Mouse (Mus musculus) hindbrain, embryonic 12.5 days (tissue): ENCODE measurements around the gene Arpc1a. TPM values are rescaled to one million over a fixed set of nuclear protein-coding genes. Genes with fewer than 3 reads are reported as not detected.
A peak's percentile ranks its signal among the peaks of the same experiment; 100 is the strongest.
"Not testable (repeated sequence)": the region's sequence is repeated elsewhere in the genome, so short reads cannot be mapped to it uniquely, and the experiment has no call there.

Source experiments
- ATAC-seq: fragments of 200-750 bp; cut with Nextera tagmentation; 2 replicates; pipeline ENCODE4 v1.8.0; 2017; ENCODE audit warnings: moderate TSS enrichment; ENCODE audit not compliant: low FRiP score
- H3K27ac ChIP-seq: fragments of 300-500 bp; sonication (generic); 2 replicates; pipeline ENCODE4 v1.5.1; 2016; ENCODE audit warnings: mild to moderate bottlenecking
- H3K27me3 ChIP-seq: fragments of 300-500 bp; sonication (generic); 2 replicates; pipeline ENCODE4 v1.6.1; 2016; ENCODE audit warnings: mild to moderate bottlenecking
- H3K36me3 ChIP-seq: fragments of 300-500 bp; sonication (generic); 2 replicates; pipeline ENCODE4 v1.6.1; 2016; ENCODE audit warnings: mild to moderate bottlenecking
- H3K4me1 ChIP-seq: fragments of 300-500 bp; sonication (generic); 2 replicates; pipeline ENCODE4 v1.6.1; 2016
- H3K4me2 ChIP-seq: fragments of 300-500 bp; sonication (generic); replicated peaks from 2 replicates; pipeline ENCODE4 v1.6.1; 2016; ENCODE audit warnings: mild to moderate bottlenecking
- H3K4me3 ChIP-seq: fragments of 300-500 bp; sonication (generic); 2 replicates; pipeline ENCODE4 v1.5.1; 2016; ENCODE audit warnings: mild to moderate bottlenecking
- H3K9ac ChIP-seq: fragments of 300-500 bp; sonication (generic); 2 replicates; pipeline ENCODE4 v1.6.1; 2016; ENCODE audit warnings: mild to moderate bottlenecking, moderate library complexity
- H3K9me3 ChIP-seq: fragments of 300-500 bp; sonication (generic); replicated peaks from 2 replicates; pipeline ENCODE4 v1.6.1; 2016; ENCODE audit warnings: mild to moderate bottlenecking
- WGBS: fragments of 180-500 bp; shearing (Covaris S2); methylation state at CpG from one replicate; pipeline ENCODE4 v1.1.7; 2016; 5-methylcytosine and 5-hydroxymethylcytosine counted together
- polyA plus RNA-seq: library from polyadenylated mRNA; unstranded; fragments of >200 nt; fragmentation: Nextera tagmentation; extraction: Ambion mirVana; gene quantifications from 2 replicates; pipeline ENCODE4 v1.2.1, GENCODE M21; 2016

Gene Arpc1a
- polyA plus RNA-seq, 1 experiment from 2014 or later = 191 TPM

DNA sequence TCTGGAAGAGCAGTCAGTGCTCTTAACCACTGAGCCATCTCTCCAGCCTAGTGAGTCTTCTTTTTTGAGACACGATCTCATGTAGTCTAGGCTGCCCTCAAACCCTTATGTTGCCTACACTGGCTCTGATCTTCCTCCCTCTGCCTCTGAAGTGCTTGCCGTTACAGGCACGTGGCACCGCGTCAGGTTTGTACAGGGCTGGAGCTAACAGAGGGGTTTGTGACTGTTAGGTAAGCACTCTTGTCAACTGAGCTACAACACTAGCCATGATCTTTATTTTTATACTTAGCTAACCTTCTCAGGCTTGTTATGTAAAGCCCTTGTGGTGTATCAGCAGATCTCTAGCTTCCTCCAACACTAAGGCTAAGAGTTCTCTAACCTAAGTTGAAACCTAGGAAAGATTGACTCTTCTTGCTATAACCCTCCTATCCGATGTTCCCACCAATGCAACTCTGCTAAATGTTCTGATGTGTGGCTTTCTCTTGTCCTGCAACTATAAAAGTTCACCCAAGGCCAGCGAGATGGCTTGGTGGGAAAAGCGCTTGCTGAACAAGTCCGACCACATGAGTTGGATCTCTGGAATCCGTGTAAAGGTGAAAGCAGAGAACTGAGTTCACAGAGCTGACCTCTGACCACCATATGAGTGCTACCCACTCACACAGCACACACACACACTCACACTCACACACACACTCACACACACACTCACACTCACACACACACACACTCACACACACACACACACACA is 1.6 kb upstream of the Arpc1a start:
- Histone ChIP-seq H3K4me3 (no peak overlapping the region), H3K27me3 (no peaks in the 10 kb centered on the region), H3K4me1 (peaks cover 13% of the 10 kb centered on the region), H3K27ac (no peak overlapping the region), H3K9ac (no peak overlapping the region), H3K4me2 (no peak overlapping the region), H3K36me3 (peaks cover 4% of the 10 kb centered on the region; the same call in 1 of the 2 replicates), H3K9me3 (no peaks in the 10 kb centered on the region)
- ATAC-seq = no peak
- 91% methylated on average over 10 of the region's 10 CpGs for WGBS

DNA sequence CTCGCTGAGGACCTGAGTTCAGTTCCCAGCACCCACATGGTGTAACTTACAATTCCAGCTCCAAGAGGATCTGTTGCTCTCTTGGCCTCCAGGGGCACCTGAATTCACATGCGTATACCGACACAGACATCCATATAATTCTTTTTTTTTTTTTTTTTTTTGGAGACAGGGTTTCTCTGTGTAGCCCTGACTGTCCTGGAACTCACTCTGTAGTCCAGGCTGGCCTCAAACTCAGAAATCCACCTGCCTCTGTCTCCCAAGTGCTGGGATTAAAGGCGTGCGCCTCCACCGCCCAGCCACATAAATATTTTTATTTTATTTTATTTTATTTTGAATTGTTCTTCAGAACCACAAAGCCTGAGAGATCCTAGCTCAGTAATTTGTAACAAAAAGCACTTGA is 429 bp upstream of the Arpc1a start:
- ATAC-seq = peak; percentile 55
- Histone ChIP-seq H3K27ac (peak overlapping the region; percentile 89), H3K4me2 (peak overlapping the region; percentile 90), H3K4me1 (peaks cover 13% of the 10 kb centered on the region), H3K9ac (peak overlapping the region; percentile 91), H3K4me3 (peak overlapping the region; percentile 79)
- H3K27me3 ChIP-seq, H3K36me3 ChIP-seq, H3K9me3 ChIP-seq: not testable (repeated sequence)
- WGBS = 57% methylated on average over 6 of the region's 6 CpGs

DNA sequence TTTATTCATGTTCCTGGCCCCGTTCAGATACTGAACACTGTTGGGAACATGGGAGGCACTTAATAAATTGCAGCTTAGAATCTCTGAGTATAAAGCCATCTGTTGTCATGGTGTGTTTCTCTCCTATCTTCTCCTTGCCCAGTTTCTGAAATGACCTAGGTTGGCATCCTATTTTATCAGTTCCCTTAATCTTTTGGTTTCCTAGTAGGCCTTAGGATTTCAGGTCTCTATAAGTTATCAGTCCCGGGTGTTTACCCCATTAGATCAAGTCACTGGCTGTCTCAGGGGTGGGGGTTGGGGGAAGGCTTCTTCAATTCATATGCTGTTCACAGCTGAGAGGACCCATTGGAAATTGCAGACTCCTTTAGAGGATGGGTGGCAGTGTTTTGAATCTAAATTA is 1.2 kb downstream of the Arpc1a start:
- no peak overlapping the region for H3K27ac ChIP-seq
- no peaks in the 10 kb centered on the region for H3K27me3 ChIP-seq
- 86% methylated on average over 2 of the region's 2 CpGs for WGBS
- no peak for ATAC-seq
- no peaks in the 10 kb centered on the region for H3K9me3 ChIP-seq
- peak overlapping the region; percentile 79 for H3K4me3 ChIP-seq
- peak overlapping the region; percentile 91 for H3K9ac ChIP-seq
- peaks cover 4% of the 10 kb centered on the region for H3K36me3 ChIP-seq
- H3K4me1 ChIP-seq = peaks cover 13% of the 10 kb centered on the region
- H3K4me2 ChIP-seq = peak overlapping the region; percentile 90

DNA sequence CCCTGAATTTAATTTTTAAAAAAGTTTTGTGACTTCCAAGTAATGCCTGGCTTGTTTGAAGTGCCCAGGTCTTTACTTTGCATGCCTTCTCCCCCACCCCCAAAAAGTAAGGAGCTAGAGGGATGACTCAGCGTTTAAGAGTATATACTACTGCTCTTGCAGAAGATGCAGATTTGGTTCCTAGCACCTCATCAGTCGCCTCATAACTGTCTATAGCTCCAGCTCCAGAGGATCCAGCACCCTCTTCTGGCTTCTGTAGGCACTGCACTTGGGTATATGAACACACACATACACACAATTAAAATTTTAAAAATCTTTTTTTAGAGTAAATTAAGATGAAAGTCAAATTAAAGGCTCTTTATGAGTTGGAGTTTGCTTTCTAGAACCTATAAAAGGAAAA is 4.6 kb downstream of the Arpc1a start:
- Histone ChIP-seq H3K36me3 (peaks cover 24% of the 10 kb centered on the region), H3K4me2 (no peak overlapping the region)
- WGBS = 96% methylated on average over 2 of the region's 2 CpGs

DNA sequence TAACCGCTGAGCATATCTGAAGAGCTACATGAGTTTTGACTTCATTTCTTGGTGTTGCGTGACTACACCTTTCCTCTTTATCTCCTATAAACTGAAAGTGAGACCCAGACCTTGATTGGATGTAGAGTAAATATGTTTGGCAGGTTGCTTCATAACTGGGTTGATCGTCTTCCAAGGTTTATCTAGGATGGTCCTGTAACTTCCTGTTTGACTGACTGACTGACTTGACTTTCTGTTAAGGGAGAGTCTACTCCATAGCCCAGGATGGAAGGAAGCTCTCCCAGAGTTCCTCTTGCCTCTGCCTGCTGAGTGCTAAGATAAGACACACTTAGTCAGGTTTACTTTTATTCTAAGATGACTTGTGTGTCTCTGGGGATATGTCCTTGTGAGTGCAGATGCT is 6.2 kb downstream of the Arpc1a start:
- ATAC-seq = no peak
- H3K4me2 ChIP-seq = no peak overlapping the region
- no peak overlapping the region for H3K27ac ChIP-seq
- H3K9ac ChIP-seq = no peak overlapping the region
- H3K36me3 ChIP-seq = peaks cover 40% of the 10 kb centered on the region
- H3K4me1 ChIP-seq = peaks cover 6% of the 10 kb centered on the region
- no peaks in the 10 kb centered on the region for H3K9me3 ChIP-seq
- H3K27me3 ChIP-seq = no peaks in the 10 kb centered on the region
- no peak overlapping the region for H3K4me3 ChIP-seq
- 97% methylated on average over 3 of the region's 3 CpGs for WGBS

More for the DNA sequence above, 4.6 kb downstream of the Arpc1a start:
- H3K4me1 ChIP-seq = peaks cover 13% of the 10 kb centered on the region
- no peak for ATAC-seq
- no peaks in the 10 kb centered on the region for H3K27me3 ChIP-seq
- no peak overlapping the region for H3K9ac ChIP-seq
- H3K9me3 ChIP-seq = no peaks in the 10 kb centered on the region
- no peak overlapping the region for H3K27ac ChIP-seq
- H3K4me3 ChIP-seq = no peak overlapping the region

DNA sequence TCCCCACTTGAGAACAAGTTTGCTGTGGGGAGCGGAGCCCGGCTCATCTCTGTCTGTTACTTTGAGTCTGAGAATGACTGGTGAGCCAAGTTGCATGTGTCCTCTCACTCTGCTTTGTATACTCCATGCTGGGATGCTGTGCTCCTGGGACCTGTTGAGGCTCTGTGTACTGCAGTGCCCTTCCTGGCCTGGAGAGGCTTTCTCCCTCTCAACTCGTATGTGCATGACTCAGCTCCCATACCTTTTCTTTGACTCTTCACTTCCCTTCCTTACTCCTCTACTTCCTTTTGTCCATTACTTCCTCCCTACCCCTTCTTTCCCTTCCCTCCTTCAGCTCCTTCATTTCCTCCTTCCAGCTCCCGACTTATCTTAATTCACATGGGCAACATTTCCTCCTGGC is 12.6 kb downstream of the Arpc1a start:
- 85% methylated on average over 4 of the region's 4 CpGs for WGBS
- peaks cover 93% of the 10 kb centered on the region for H3K36me3 ChIP-seq

DNA sequence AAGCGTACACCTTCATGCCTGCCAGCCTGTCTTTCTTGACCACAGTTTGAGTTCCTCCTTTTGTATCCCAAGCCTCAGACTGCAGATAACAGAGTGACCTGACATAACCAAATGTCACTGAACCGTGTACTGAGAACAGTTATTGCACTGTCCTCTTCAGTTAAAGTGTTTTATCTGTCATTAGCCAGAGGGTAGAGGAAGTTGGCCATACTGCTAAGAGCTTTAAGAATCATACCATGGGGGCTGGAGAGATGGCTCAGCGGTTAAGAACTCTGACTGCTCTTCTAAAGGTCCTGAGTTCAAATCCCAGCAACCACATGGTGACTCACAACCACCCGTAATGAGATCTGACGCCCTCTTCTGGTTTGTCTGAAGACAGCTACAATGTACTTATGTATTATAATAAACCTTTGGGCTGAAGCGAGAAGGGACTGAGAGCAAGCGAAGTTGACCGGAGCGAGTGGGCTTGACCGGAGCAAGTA is 14.8 kb downstream of the Arpc1a start:
- no peak overlapping the region for H3K4me3 ChIP-seq
- 91% methylated on average over 10 of the region's 10 CpGs for WGBS
- H3K9ac ChIP-seq = no peak overlapping the region
- no peak overlapping the region for H3K4me2 ChIP-seq
- no peaks in the 10 kb centered on the region for H3K9me3 ChIP-seq
- ATAC-seq = no peak
- no peaks in the 10 kb centered on the region for H3K4me1 ChIP-seq
- peaks cover 95% of the 10 kb centered on the region for H3K36me3 ChIP-seq
- no peak overlapping the region for H3K27ac ChIP-seq
- no peaks in the 10 kb centered on the region for H3K27me3 ChIP-seq

More for the DNA sequence above, 12.6 kb downstream of the Arpc1a start:
- Histone ChIP-seq H3K27ac (no peak overlapping the region), H3K4me3 (no peak overlapping the region), H3K4me2 (no peak overlapping the region), H3K9ac (no peak overlapping the region), H3K4me1 (no peaks in the 10 kb centered on the region), H3K27me3 (no peaks in the 10 kb centered on the region), H3K9me3 (no peaks in the 10 kb centered on the region)
- no peak for ATAC-seq

DNA sequence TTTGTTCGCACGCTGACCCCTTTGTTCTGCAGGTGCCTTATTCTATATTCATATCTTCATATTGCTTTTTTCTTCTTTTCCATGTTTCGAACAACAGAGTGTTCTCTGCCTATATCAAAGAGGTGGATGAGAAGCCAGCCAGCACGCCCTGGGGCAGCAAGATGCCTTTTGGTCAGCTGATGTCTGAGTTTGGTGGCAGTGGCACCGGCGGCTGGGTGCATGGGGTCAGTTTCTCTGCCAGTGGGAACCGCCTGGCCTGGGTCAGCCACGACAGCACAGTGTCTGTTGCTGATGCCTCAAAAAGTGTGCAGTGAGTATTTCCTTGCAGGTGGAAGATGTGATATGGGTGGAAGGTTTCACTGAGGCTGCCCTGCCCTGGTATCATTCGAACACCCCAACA is 17.3 kb downstream of the Arpc1a start:
- peaks cover 98% of the 10 kb centered on the region for H3K36me3 ChIP-seq
- no peaks in the 10 kb centered on the region for H3K9me3 ChIP-seq
- no peaks in the 10 kb centered on the region for H3K4me1 ChIP-seq
- H3K4me2 ChIP-seq = no peak overlapping the region
- no peak overlapping the region for H3K4me3 ChIP-seq
- H3K27ac ChIP-seq = no peak overlapping the region
- H3K27me3 ChIP-seq = no peaks in the 10 kb centered on the region
- WGBS = 90% methylated on average over 9 of the region's 9 CpGs
- ATAC-seq = no peak
- no peak overlapping the region for H3K9ac ChIP-seq

DNA sequence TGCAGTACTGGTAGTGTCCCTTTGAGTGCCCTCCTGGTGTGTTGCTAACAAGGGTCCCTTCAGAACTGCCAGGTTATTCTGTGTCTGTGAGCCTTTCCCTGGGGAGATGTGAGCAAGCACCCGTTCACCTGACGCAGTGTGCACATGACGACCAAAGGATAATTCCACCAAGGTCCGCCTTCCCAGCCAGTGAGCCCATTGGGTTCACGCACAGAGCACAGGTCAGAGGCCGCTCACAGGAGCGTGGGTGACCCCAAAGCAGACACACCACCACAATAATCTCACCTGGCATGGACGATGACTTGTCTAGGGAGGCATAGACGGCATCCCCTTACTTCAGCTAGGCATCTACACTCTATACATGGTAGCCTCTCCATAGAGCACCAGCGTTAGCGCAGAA is 17.8 kb downstream of the Arpc1a start:
- not testable (repeated sequence) for H3K9ac ChIP-seq, H3K27ac ChIP-seq, ATAC-seq, H3K4me2 ChIP-seq, H3K4me3 ChIP-seq, H3K4me1 ChIP-seq, H3K27me3 ChIP-seq, H3K9me3 ChIP-seq
- WGBS = 97% methylated on average over 11 of the region's 11 CpGs
- peaks cover 98% of the 10 kb centered on the region for H3K36me3 ChIP-seq

DNA sequence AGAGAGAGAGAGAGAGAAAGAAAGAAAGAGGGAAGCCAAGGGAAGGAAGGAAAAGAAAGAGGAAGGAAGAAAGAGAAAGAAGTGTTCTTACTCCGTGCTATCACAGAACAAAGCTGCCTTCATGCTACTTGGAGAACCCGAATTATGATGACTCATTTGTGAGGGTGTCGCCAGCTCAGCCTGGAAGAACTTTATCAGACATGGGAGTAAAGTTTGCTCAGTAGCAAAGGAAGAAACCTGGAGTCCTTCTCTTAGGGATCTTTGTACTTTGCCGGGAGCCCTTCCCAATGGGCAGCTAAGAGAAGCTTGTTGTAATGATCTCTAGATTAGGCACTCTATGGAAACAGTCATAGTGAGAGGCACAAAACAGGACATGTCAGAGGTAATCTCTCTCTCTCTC is 19.1 kb downstream of the Arpc1a start:
- 95% methylated on average over 4 of the region's 4 CpGs for WGBS
- Histone ChIP-seq H3K36me3 (peaks cover 98% of the 10 kb centered on the region), H3K4me1 (no peaks in the 10 kb centered on the region), H3K4me3 (no peak overlapping the region), H3K9me3 (no peaks in the 10 kb centered on the region), H3K27ac (no peak overlapping the region), H3K4me2 (no peak overlapping the region), H3K27me3 (no peaks in the 10 kb centered on the region), H3K9ac (no peak overlapping the region)
- ATAC-seq = no peak

DNA sequence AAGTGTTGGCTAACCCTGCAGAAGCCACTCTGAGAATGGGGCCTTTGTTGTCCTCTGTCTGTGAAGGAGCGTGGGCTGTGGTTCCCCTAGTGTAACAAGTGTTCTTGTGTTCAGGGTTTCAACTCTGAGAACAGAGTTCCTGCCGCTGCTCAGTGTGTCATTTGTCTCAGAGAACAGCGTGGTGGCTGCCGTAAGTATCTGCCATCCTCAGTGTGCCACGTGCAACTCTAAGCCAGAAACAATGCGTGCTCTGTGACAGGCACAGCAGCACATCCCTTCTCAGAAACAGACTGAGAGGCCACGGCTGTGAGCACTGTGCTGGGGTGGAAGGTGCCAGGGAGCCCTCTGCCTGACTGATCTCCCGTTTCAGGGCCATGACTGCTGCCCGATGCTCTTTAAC is 20.7 kb downstream of the Arpc1a start:
- WGBS = 79% methylated on average over 9 of the region's 9 CpGs
- Histone ChIP-seq H3K36me3 (peaks cover 97% of the 10 kb centered on the region), H3K27me3 (no peaks in the 10 kb centered on the region), H3K9ac (no peak overlapping the region), H3K4me2 (no peak overlapping the region), H3K4me3 (no peak overlapping the region), H3K4me1 (no peaks in the 10 kb centered on the region), H3K27ac (no peak overlapping the region), H3K9me3 (no peaks in the 10 kb centered on the region)
- no peak for ATAC-seq

DNA sequence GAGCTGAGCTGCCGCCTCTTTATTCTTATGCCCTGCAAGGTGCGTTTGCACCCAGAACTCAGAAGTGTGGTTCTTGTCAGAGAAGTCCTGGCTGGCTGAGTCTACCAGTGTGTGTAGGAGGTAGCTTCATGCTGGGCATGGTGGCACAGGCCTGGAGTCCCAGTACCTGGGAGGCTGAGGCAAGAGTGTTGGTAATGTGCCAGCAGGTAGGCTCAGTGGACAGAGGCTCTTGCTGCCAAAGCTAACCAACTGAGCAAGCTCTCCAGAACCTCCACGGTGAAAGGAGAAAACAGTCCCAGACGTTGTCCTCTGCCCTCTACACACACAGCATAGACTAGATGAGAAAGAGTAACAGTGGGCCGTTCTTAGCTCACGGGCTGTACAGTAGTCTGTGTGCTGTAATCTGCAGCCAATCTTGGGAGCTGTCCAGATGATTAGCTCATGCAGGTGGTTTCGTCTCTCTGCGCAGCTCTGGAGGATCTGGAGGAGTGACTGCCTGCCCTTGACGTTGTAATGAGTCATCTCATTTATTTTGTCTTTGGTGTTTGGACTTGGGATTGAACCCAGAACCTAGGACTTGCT is 22.2 kb downstream of the Arpc1a start:
- 96% methylated on average over 9 of the region's 9 CpGs for WGBS
- Histone ChIP-seq H3K4me2 (no peak overlapping the region), H3K27ac (no peak overlapping the region), H3K9ac (no peak overlapping the region), H3K9me3 (no peaks in the 10 kb centered on the region), H3K36me3 (peaks cover 99% of the 10 kb centered on the region), H3K4me1 (no peaks in the 10 kb centered on the region), H3K27me3 (no peaks in the 10 kb centered on the region), H3K4me3 (no peak overlapping the region)
- ATAC-seq = no peak

DNA sequence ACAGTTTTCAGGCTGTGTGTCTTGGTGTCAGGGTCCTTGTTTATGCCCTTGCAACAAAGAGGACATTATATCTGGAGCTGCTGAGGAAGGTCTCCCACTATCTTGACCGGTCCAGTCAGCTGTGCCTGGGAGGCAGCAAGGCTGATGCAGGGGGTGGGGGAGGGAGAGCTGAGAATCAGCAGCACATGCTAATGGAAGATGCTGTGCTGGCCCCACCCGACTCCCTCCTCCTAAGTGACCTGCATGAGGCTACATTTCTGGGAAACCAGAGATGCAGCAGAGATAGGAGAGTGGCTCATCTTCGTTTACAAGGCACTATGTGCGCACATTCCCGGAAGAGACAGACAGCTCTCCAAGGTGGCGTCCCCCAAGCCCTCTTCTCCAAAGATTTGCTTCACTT is 26.8 kb downstream of the Arpc1a start:
- H3K4me2 ChIP-seq = no peak overlapping the region
- H3K27me3 ChIP-seq = peaks cover 25% of the 10 kb centered on the region
- H3K9ac ChIP-seq = no peak overlapping the region
- ATAC-seq = no peak
- 89% methylated on average over 6 of the region's 6 CpGs for WGBS
- H3K9me3 ChIP-seq = no peaks in the 10 kb centered on the region
- no peak overlapping the region for H3K4me3 ChIP-seq
- peaks cover 12% of the 10 kb centered on the region for H3K4me1 ChIP-seq
- no peak overlapping the region for H3K27ac ChIP-seq
- peaks cover 63% of the 10 kb centered on the region for H3K36me3 ChIP-seq
